Mouse (Mus musculus) ovary, adult 18-20 months (tissue): ENCODE measurements around the gene Hdac9.

ENCODE experiments used
- DNase-seq: peaks from one replicate; pipeline ENCODE4 v3.0.0; 2022; ENCODE audit warnings: low spot score, mixed read lengths

Hdac9 gene

DNA sequence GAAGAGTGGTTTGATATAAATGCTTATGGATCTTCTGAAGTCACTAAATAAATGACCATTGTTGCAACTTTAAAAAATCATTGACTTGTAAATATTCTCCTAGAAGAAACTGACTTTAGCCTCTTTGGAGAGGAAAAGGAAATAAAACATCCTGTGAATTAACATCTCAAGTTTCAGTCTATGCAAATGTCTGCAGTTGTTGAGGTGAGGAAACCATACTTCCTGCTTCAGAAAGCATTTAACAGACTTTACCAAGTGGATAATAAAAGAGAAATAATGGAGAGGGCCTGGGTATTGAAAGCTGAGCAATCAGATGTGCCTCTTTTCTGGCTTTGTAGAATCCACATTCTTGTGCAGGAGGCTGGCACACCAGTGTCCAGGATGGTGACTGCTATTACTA, 110.4 kb downstream of the Hdac9 start:
- no peak for DNase-seq

DNA sequence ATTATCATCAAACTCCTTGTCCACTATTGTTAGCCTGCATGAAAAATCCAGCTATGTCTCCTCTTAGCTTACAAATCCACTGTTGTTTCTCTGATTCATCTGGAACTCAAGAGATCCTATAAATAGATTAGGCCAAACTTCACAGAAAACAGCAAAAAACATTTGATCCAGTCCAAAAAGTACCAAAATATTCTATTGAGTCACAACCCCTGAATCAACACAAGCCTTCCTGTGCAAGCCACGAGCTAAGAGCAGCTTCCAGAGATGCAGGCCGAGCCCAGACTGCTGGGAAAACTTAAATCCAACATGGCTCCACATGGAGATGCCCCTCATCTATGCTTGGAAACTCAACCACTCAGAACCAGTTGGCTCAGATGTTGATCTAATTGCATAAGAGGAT, 113.2 kb downstream of the Hdac9 start:
- DNase-seq = no peak

- DNase-seq = no peak
Measured at GRCm38 (mm10) chr12:34802308-34802707, 114.6 kb downstream of the Hdac9 start.

- no peak for DNase-seq
Measured at GRCm38 (mm10) chr12:34801752-34802151, 115.1 kb downstream of the Hdac9 start.

DNA sequence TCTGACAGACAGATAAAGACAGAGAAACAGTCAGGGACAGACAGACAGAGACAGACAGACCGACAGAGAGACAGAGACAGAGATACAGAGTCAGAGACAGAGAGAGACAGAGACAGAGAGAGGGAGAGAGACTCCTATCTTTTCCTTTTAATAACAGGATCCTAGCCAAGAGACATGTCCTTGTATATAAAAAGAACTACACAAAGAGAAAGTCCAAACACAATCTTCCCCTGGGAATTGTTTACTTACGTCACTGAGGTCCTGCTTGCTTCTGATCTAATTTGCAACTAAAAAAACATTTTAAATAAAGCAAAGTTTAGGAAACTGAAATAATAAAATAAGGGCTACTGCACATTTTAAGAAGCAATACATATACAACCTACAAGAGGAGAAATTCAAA, 119.5 kb downstream of the Hdac9 start:
- DNase-seq = no peak

DNA sequence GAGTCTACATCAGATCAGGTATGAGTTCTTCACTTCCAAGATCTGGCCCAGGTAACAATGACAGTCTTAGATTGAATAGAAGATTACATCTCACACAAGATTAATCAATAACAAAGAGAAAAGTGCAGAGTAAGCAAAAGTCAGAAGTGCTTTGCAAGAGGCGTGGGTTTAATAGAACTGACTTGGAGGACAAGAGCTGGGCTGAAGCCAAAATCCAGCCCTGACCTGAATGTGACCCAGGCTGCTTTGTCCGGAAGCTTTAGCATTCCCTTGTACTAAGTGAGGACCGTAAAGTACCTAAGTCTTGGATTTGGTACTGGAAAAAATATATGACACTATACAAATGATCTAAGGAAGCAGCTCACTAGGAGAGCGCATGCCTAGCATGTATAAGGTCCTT, 121.4 kb downstream of the Hdac9 start:
- DNase-seq = no peak

DNA sequence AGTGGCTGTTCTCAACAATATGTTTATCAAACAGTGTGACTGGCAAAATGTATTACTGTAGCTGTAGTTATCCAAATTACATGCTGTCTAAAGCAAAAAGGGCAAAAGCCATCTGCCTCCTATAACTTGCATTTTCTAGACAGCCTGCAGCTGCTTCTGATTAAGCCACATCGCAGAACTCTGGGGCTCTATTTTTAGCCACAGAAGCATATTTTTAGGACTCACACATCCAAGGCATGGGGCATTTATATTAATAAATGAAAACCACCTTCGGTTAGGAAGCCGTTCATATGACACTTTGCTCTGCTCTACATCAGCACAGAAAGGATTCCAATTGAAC, 124.8 kb downstream of the Hdac9 start:
- DNase-seq = no peak

DNA sequence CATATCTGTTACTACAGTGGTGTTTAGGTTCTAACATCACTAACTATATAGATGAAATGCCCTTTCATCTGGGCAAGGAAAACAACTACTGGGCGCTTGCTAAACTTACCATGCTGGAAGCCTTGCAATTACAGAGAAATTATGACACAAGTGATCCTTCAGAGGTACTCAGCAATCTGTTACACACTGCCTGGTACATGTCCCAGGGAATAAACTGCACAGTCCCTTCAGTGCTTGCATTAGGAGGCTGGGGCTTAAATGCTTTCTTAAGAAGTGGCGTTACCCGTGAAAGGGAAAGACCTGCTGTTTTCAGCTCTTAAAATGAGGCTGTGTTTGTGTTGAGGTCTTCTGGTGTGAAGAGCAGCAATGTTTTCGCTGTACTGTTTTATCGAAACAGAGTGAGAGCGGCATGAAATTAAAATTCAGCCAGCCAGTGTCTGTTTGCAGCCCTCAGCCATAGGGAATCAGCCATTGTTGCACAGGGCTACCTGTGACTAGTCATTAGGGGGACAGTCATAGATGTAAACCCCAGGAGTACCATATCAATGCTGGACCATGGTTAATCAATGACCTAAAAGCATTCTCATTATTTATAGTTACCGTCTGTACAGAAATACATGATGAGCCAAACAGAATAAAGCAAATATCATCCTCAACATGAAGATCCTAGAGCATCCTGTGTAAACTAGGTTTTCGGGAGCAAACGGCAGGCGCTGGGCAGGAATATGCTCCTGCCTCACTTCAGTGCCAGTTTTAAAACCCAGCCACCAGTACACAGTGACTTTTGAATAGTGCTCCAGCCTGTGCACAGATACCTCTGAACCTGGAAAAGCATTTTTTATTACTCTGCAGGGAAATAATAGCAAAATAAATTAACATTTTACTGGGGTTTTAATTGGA, 125.4 kb downstream of the Hdac9 start:
- no peak for DNase-seq

GRCm38 (mm10) chr12:34789031-34789982, 127.6 kb downstream of the Hdac9 start:
- DNase-seq = no peak

DNA sequence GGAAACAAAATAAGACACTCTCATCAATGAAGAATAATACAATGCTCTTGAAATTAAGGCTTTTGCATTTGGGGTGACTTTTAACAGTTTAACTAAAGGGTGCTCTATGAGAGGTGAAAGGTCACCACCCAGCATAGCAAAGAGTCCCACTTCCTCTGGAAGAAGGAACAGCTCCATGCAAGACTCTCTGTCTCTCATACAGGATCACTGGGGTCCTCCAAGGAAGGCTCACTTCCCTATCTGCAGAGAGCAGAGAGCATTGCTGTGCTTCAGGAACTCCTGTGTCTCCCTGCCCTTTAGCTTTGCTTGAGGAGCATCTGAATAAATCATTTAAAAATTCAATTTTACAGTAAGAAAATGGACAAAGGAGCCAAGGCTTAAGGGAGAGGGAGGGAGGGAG, 129.5 kb downstream of the Hdac9 start:
- no peak for DNase-seq

DNA sequence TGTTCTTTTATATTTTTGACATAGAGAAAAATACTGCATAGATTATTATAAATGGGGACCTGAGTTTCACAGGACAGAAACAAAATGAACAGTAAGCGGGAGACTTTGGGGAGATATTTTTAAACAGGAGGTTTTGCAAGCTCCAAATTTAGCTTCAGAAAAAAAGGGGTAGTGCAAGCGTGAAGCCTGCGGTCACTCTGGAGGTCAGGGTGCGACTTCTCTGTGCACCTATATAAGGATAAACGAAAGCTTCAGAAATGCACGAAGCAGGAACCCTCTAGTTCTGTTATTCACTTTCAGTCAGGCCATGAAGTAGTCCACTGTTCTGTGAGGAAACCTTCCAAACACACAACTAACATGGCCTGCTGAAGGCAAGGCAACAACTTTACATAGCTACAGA, 133.3 kb downstream of the Hdac9 start:
- no peak for DNase-seq

GRCm38 (mm10) chr12:34779368-34779957, 137.4 kb downstream of the Hdac9 start:
- DNase-seq = no peak

- no peak for DNase-seq
Measured at GRCm38 (mm10) chr12:34776170-34776569, 140.7 kb downstream of the Hdac9 start.

DNA sequence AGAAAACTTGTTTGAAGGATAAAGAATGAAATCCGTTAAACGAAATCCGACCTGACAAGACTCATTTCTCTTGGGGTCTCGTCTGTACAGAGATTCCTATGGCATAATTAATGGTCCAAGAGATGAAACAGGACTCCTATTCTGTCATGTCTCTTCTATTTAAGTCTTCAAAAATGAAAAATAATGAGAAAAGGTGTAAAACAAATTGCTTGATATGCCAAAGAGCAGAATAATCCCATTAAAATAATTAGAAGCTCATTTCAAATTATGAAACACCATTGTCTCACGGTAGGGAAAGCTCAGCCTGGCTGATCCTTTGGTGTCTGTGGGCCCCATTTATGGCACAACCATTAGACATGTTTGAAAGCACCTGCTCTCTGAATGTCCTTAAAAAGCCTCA, 142.8 kb downstream of the Hdac9 start:
- DNase-seq = no peak

GRCm38 (mm10) chr12:34767226-34767775, 149.6 kb downstream of the Hdac9 start:
- no peak for DNase-seq

DNA sequence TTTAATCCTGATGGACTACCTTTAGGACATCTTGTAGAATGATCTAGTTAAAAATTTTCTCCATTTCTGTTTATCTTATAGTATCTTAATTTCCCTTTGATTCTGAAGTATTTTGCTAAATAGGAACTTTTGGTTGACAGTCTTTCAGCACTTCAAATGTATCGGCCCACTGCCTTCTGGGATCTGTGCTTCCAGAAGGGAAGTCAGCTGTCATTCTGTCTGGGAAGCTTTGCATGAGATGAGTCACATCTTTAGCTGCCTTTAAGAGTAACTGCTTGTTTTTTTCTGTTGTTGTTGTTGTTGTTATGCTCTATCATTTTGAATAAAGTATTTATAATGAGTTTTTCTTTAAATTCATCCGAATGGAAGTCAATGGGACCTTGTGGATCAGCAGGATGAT, 169.6 kb downstream of the Hdac9 start:
- no peak for DNase-seq

DNA sequence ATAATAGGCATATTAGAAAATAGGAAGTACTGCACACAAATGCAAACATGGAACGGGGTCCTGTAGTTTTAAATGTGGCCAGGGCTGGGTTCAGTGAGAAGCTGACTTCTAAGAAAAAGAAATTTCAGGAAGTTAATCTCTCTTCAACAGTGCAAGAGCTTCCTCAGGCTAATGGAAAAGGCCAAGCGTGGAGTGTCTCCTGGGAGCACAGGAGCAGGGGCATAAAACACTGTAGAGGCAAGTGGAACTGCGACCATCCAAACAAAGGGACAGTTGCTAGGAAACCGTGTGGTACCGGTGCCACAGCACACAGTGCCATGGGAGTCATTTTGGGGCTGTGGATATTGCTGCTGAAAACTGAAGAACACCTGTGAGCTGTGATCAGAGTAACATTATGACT, 191.7 kb downstream of the Hdac9 start:
- no peak for DNase-seq

DNA sequence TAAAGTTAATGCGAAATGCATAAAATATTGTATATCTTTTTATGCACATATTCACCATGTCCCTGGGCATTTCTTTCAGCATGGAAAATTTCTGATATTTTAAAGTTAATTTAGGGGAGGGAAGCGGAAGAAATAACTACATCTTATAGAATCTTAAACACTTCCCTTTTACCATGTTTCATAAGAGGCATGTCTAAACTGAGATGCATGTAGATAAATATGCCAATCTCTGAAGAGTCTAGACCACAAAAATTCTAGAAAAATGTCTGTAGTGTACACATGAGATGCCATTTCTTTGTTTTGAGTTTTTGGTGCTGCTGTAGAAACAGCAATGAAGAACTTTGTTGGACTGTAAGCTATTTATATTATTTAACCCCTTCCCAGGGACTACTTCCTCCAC, 192.6 kb downstream of the Hdac9 start:
- DNase-seq = no peak

- DNase-seq = no peak
Measured at GRCm38 (mm10) chr12:34722831-34723490, 193.9 kb downstream of the Hdac9 start.

GRCm38 (mm10) chr12:34720906-34721305, 196.0 kb downstream of the Hdac9 start:
- DNase-seq = no peak

- no peak for DNase-seq
Measured at GRCm38 (mm10) chr12:34714266-34714939, 202.5 kb downstream of the Hdac9 start.
